Mouse (Mus musculus) ES-E14 (cell line): ENCODE data around the gene Schip1.

Experiments used
- CHD2 ChIP-seq: IDR thresholded peaks from 2 replicates; pipeline ENCODE4 v1.6.1; 2014; ENCODE audit warnings: mild to moderate bottlenecking, low read depth, low read length, inconsistent platforms
- HCFC1 ChIP-seq: IDR thresholded peaks from 2 replicates; pipeline ENCODE4 v1.6.1; 2012; ENCODE audit warnings: low read length, inconsistent platforms, borderline replicate concordance; ENCODE audit not compliant: insufficient read depth
- ZNF384 ChIP-seq: IDR thresholded peaks from 2 replicates; pipeline ENCODE4 v1.6.1; 2012; ENCODE audit warnings: low read depth, low read length, inconsistent platforms

- no peak for TF ChIP-seq ZNF384
- TF ChIP-seq HCFC1, result no peak
- TF ChIP-seq CHD2, result no peak
Observed at GRCm38 (mm10) chr3:68664337-68664736, 599.7 kb downstream of the Schip1 start.
